Mouse (Mus musculus): ENCODE results near the gene Pgrmc2. TPM values are rescaled to one million over a fixed set of nuclear protein-coding genes. Genes with fewer than 3 reads are reported as not detected.

The Pgrmc2 gene
- total and polyA plus RNA-seq, 2 experiments from 2014 or later: 27.9 to 28.4 TPM

- Histone ChIP-seq H3K27ac (ENCODE audit: low read depth, low read length) (no peak overlapping the region), H3K27me3 (ENCODE audit: insufficient read depth, low read length) (no peaks in the 10 kb centered on the region), H3K36me3 (ENCODE audit: insufficient read depth, low read length) (no peaks in the 10 kb centered on the region), H3K4me3 (ENCODE audit: low read depth, low read length) (no peak overlapping the region), H3K4me1 (ENCODE audit: insufficient read depth, low read length) (no peaks in the 10 kb centered on the region), H3K9me3 (ENCODE audit: low read length) (no peaks in the 10 kb centered on the region), H3K9ac (replicated peaks; ENCODE audit: low read length, poor library complexity, severe bottlenecking) (no peak overlapping the region), H3K4me2 (ENCODE audit: low read depth, low read length, poor library complexity, severe bottlenecking) (no peak overlapping the region)
- ATAC-seq (ENCODE audit: low FRiP score): no peak
- no peak for TF ChIP-seq CTCF (IDR thresholded peaks at IDR 0.05)
- no peak for DNase-seq (ENCODE audit: low spot score)
- WGBS: 74% methylated on average over 6 of the region's 6 CpGs
These were observed 35.0 kb downstream of the Pgrmc2 start for GRCm38 (mm10) chr3:41047838-41048237.

GRCm38 (mm10) chr3:41043756-41044354 lies 39.0 kb downstream of the Pgrmc2 start:
- H3K9ac ChIP-seq (replicated peaks; ENCODE audit: low read length, poor library complexity, severe bottlenecking): no peak overlapping the region
- no peak overlapping the region for H3K27ac ChIP-seq (ENCODE audit: low read depth, low read length)
- no peak overlapping the region for H3K4me3 ChIP-seq (ENCODE audit: low read depth, low read length)
- H3K27me3 ChIP-seq (ENCODE audit: insufficient read depth, low read length): no peaks in the 10 kb centered on the region
- H3K4me1 ChIP-seq (ENCODE audit: insufficient read depth, low read length): no peaks in the 10 kb centered on the region
- TF ChIP-seq CTCF (IDR thresholded peaks at IDR 0.05): no peak
- no peaks in the 10 kb centered on the region for H3K36me3 ChIP-seq (ENCODE audit: insufficient read depth, low read length)
- no peaks in the 10 kb centered on the region for H3K9me3 ChIP-seq (ENCODE audit: low read length)
- ATAC-seq (ENCODE audit: low FRiP score) (no peak), DNase-seq (ENCODE audit: low spot score) (no peak)
- no peak overlapping the region for H3K4me2 ChIP-seq (ENCODE audit: low read depth, low read length, poor library complexity, severe bottlenecking)
- WGBS: 80% methylated on average over 11 of the region's 11 CpGs

- Histone ChIP-seq H3K4me3 (ENCODE audit: low read depth, low read length) (no peak overlapping the region), H3K36me3 (ENCODE audit: insufficient read depth, low read length) (no peaks in the 10 kb centered on the region), H3K4me2 (ENCODE audit: low read depth, low read length, poor library complexity, severe bottlenecking) (no peak overlapping the region), H3K9ac (replicated peaks; ENCODE audit: low read length, poor library complexity, severe bottlenecking) (no peak overlapping the region), H3K9me3 (ENCODE audit: low read length) (no peaks in the 10 kb centered on the region), H3K27me3 (ENCODE audit: insufficient read depth, low read length) (no peaks in the 10 kb centered on the region), H3K27ac (ENCODE audit: low read depth, low read length) (no peak overlapping the region), H3K4me1 (ENCODE audit: insufficient read depth, low read length) (no peaks in the 10 kb centered on the region)
- peak; percentile 92 for TF ChIP-seq CTCF (IDR thresholded peaks at IDR 0.05)
- ATAC-seq (ENCODE audit: low FRiP score) (peak; percentile 81; the same call in 1 of the 2 replicates), DNase-seq (ENCODE audit: low spot score) (peak; percentile 88)
- WGBS: 78% methylated on average over 4 of the region's 4 CpGs
These were observed 40.5 kb downstream of the Pgrmc2 start for GRCm38 (mm10) chr3:41042195-41042938.

GRCm38 (mm10) chr3:41041241-41041640 lies 41.6 kb downstream of the Pgrmc2 start:
- Histone ChIP-seq H3K4me1 (ENCODE audit: insufficient read depth, low read length) (no peaks in the 10 kb centered on the region), H3K9me3 (ENCODE audit: low read length) (no peaks in the 10 kb centered on the region), H3K27ac (ENCODE audit: low read depth, low read length) (no peak overlapping the region), H3K27me3 (ENCODE audit: insufficient read depth, low read length) (no peaks in the 10 kb centered on the region), H3K36me3 (ENCODE audit: insufficient read depth, low read length) (no peaks in the 10 kb centered on the region), H3K4me3 (ENCODE audit: low read depth, low read length) (no peak overlapping the region), H3K4me2 (ENCODE audit: low read depth, low read length, poor library complexity, severe bottlenecking) (no peak overlapping the region), H3K9ac (replicated peaks; ENCODE audit: low read length, poor library complexity, severe bottlenecking) (no peak overlapping the region)
- ATAC-seq (ENCODE audit: low FRiP score) (no peak), DNase-seq (ENCODE audit: low spot score) (no peak)
- no peak for TF ChIP-seq CTCF (IDR thresholded peaks at IDR 0.05)
- 72% methylated on average over 5 of the region's 5 CpGs for WGBS

- Histone ChIP-seq H3K4me2 (ENCODE audit: low read depth, low read length, poor library complexity, severe bottlenecking) (no peak overlapping the region), H3K9ac (replicated peaks; ENCODE audit: low read length, poor library complexity, severe bottlenecking) (no peak overlapping the region), H3K4me1 (ENCODE audit: insufficient read depth, low read length) (no peaks in the 10 kb centered on the region), H3K9me3 (ENCODE audit: low read length) (no peaks in the 10 kb centered on the region), H3K27me3 (ENCODE audit: insufficient read depth, low read length) (no peaks in the 10 kb centered on the region), H3K36me3 (ENCODE audit: insufficient read depth, low read length) (no peaks in the 10 kb centered on the region), H3K27ac (ENCODE audit: low read depth, low read length) (no peak overlapping the region), H3K4me3 (ENCODE audit: low read depth, low read length) (no peak overlapping the region)
- ATAC-seq (ENCODE audit: low FRiP score) (no peak), DNase-seq (ENCODE audit: low spot score) (no peak)
- TF ChIP-seq CTCF (IDR thresholded peaks at IDR 0.05): no peak
- WGBS: 61% methylated on average over 5 of the region's 5 CpGs
These were observed 44.4 kb downstream of the Pgrmc2 start for GRCm38 (mm10) chr3:41038297-41038916.

All from midbrain, postnatal 0 days (tissue).